Mouse (Mus musculus): ENCODE results near the gene Alpk3. TPM values are rescaled to one million over a fixed set of nuclear protein-coding genes. Genes with fewer than 3 reads are reported as not detected.

The Alpk3 gene
- polyA plus RNA-seq, 1 experiment from 2014 or later = 0.04 TPM

- WGBS = 86% methylated on average over 5 of the region's 5 CpGs
- H3K27me3 ChIP-seq = no peaks in the 10 kb centered on the region
- H3K9ac ChIP-seq (replicated peaks) = no peak overlapping the region
- H3K9me3 ChIP-seq = no peaks in the 10 kb centered on the region
- H3K27ac ChIP-seq = no peak overlapping the region
- no peak for ATAC-seq
- H3K36me3 ChIP-seq = no peaks in the 10 kb centered on the region
- no peaks in the 10 kb centered on the region for H3K4me1 ChIP-seq (replicated peaks)
- no peak overlapping the region for H3K4me2 ChIP-seq (replicated peaks)
- H3K4me3 ChIP-seq (replicated peaks) = no peak overlapping the region
These were observed 18.3 kb downstream of the Alpk3 start for GRCm38 (mm10) chr7:81075732-81076131.

- Histone ChIP-seq H3K27me3 (no peaks in the 10 kb centered on the region), H3K4me1 (replicated peaks) (0 out of 2 replicates have a peak, but pooled peaks cover 2% of the 10 kb centered on the region), H3K4me2 (replicated peaks) (no peak overlapping the region), H3K27ac (no peak overlapping the region), H3K36me3 (no peaks in the 10 kb centered on the region), H3K9ac (replicated peaks) (no peak overlapping the region), H3K4me3 (replicated peaks) (no peak overlapping the region), H3K9me3 (no peaks in the 10 kb centered on the region)
- 78% methylated on average over 6 of the region's 6 CpGs for WGBS
- no peak for ATAC-seq
These were observed 19.6 kb downstream of the Alpk3 start for GRCm38 (mm10) chr7:81077009-81077408.

GRCm38 (mm10) chr7:81078740-81079139 lies 21.3 kb downstream of the Alpk3 start:
- Histone ChIP-seq H3K4me3 (replicated peaks) (no peak overlapping the region), H3K4me2 (replicated peaks) (no peak overlapping the region), H3K27ac (no peak overlapping the region), H3K36me3 (no peaks in the 10 kb centered on the region), H3K4me1 (replicated peaks) (0 out of 2 replicates have a peak, but pooled peaks cover 2% of the 10 kb centered on the region), H3K27me3 (no peaks in the 10 kb centered on the region), H3K9me3 (no peaks in the 10 kb centered on the region), H3K9ac (replicated peaks) (no peak overlapping the region)
- WGBS = 95% methylated on average over 6 of the region's 6 CpGs
- ATAC-seq = no peak

GRCm38 (mm10) chr7:81093420-81093965 lies 36.1 kb downstream of the Alpk3 start:
- Histone ChIP-seq H3K4me1 (replicated peaks) (no peaks in the 10 kb centered on the region), H3K9ac (replicated peaks) (no peak overlapping the region), H3K4me2 (replicated peaks) (no peak overlapping the region), H3K4me3 (replicated peaks) (no peak overlapping the region), H3K27me3 (no peaks in the 10 kb centered on the region), H3K9me3 (no peaks in the 10 kb centered on the region), H3K27ac (no peak overlapping the region), H3K36me3 (no peaks in the 10 kb centered on the region)
- WGBS = 53% methylated on average over 18 of the region's 18 CpGs
- ATAC-seq = no peak

GRCm38 (mm10) chr7:81094104-81094757 lies 36.8 kb downstream of the Alpk3 start:
- no peak overlapping the region for H3K4me3 ChIP-seq (replicated peaks)
- no peaks in the 10 kb centered on the region for H3K27me3 ChIP-seq
- H3K4me2 ChIP-seq (replicated peaks) = no peak overlapping the region
- no peaks in the 10 kb centered on the region for H3K4me1 ChIP-seq (replicated peaks)
- no peak for ATAC-seq
- no peak overlapping the region for H3K27ac ChIP-seq
- no peaks in the 10 kb centered on the region for H3K9me3 ChIP-seq
- H3K36me3 ChIP-seq = no peaks in the 10 kb centered on the region
- H3K9ac ChIP-seq (replicated peaks) = no peak overlapping the region
- 73% methylated on average over 6 of the region's 6 CpGs for WGBS

- Histone ChIP-seq H3K4me2 (replicated peaks) (no peak overlapping the region), H3K36me3 (no peaks in the 10 kb centered on the region), H3K27ac (no peak overlapping the region), H3K4me1 (replicated peaks) (no peaks in the 10 kb centered on the region), H3K9me3 (no peaks in the 10 kb centered on the region), H3K9ac (replicated peaks) (no peak overlapping the region), H3K4me3 (replicated peaks) (no peak overlapping the region), H3K27me3 (no peaks in the 10 kb centered on the region)
- ATAC-seq = no peak
- WGBS = 84% methylated on average over 5 of the region's 5 CpGs
These were observed 42.9 kb downstream of the Alpk3 start for GRCm38 (mm10) chr7:81100341-81100740.

- no peaks in the 10 kb centered on the region for H3K36me3 ChIP-seq
- H3K4me2 ChIP-seq (replicated peaks) = no peak overlapping the region
- H3K4me1 ChIP-seq (replicated peaks) = 0 out of 2 replicates have a peak, but pooled peaks cover 4% of the 10 kb centered on the region
- H3K27ac ChIP-seq = no peak overlapping the region
- H3K9ac ChIP-seq (replicated peaks) = no peak overlapping the region
- 94% methylated on average over 7 of the region's 7 CpGs for WGBS
- no peak overlapping the region for H3K4me3 ChIP-seq (replicated peaks)
- no peak for ATAC-seq
- no peaks in the 10 kb centered on the region for H3K9me3 ChIP-seq
- H3K27me3 ChIP-seq = no peaks in the 10 kb centered on the region
These were observed 45.5 kb downstream of the Alpk3 start for GRCm38 (mm10) chr7:81102854-81103253.

- no peak for ATAC-seq
- Histone ChIP-seq H3K9ac (replicated peaks) (0 out of 2 replicates have a peak overlapping the region, but pooled peaks have one; percentile 14), H3K4me2 (replicated peaks) (no peak overlapping the region), H3K27ac (no peak overlapping the region), H3K27me3 (no peaks in the 10 kb centered on the region), H3K9me3 (no peaks in the 10 kb centered on the region), H3K36me3 (no peaks in the 10 kb centered on the region), H3K4me1 (replicated peaks) (0 out of 2 replicates have a peak, but pooled peaks cover 4% of the 10 kb centered on the region), H3K4me3 (replicated peaks) (no peak overlapping the region)
- 56% methylated on average over 4 of the region's 4 CpGs for WGBS
These were observed 48.1 kb downstream of the Alpk3 start for GRCm38 (mm10) chr7:81105525-81105924.

GRCm38 (mm10) chr7:81108226-81108625 lies 50.8 kb downstream of the Alpk3 start:
- Histone ChIP-seq H3K36me3 (no peaks in the 10 kb centered on the region), H3K9ac (replicated peaks) (no peak overlapping the region), H3K9me3 (no peaks in the 10 kb centered on the region), H3K27ac (no peak overlapping the region), H3K27me3 (no peaks in the 10 kb centered on the region), H3K4me3 (replicated peaks) (no peak overlapping the region), H3K4me1 (replicated peaks) (0 out of 2 replicates have a peak, but pooled peaks cover 4% of the 10 kb centered on the region), H3K4me2 (replicated peaks) (no peak overlapping the region)
- no peak for ATAC-seq
- WGBS = 91% methylated on average over 5 of the region's 5 CpGs

GRCm38 (mm10) chr7:81109717-81110651 lies 52.6 kb downstream of the Alpk3 start:
- WGBS = 67% methylated on average over 9 of the region's 9 CpGs
- ATAC-seq = no peak
- H3K9me3 ChIP-seq = no peaks in the 10 kb centered on the region
- no peak overlapping the region for H3K9ac ChIP-seq (replicated peaks)
- no peak overlapping the region for H3K4me2 ChIP-seq (replicated peaks)
- no peaks in the 10 kb centered on the region for H3K36me3 ChIP-seq
- no peaks in the 10 kb centered on the region for H3K27me3 ChIP-seq
- no peak overlapping the region for H3K27ac ChIP-seq
- 0 out of 2 replicates have a peak, but pooled peaks cover 4% of the 10 kb centered on the region for H3K4me1 ChIP-seq (replicated peaks)
- H3K4me3 ChIP-seq (replicated peaks) = no peak overlapping the region

GRCm38 (mm10) chr7:81110791-81111190 lies 53.4 kb downstream of the Alpk3 start:
- 94% methylated on average over 4 of the region's 4 CpGs for WGBS
- Histone ChIP-seq H3K9ac (replicated peaks) (no peak overlapping the region), H3K4me2 (replicated peaks) (no peak overlapping the region)

GRCm38 (mm10) chr7:81111729-81112128 lies 54.3 kb downstream of the Alpk3 start:
- ATAC-seq = no peak
- 93% methylated on average over 2 of the region's 2 CpGs for WGBS
- Histone ChIP-seq H3K9ac (replicated peaks) (no peak overlapping the region), H3K27me3 (no peaks in the 10 kb centered on the region), H3K4me2 (replicated peaks) (no peak overlapping the region), H3K4me3 (replicated peaks) (no peak overlapping the region), H3K9me3 (no peaks in the 10 kb centered on the region), H3K4me1 (replicated peaks) (no peaks in the 10 kb centered on the region), H3K27ac (no peak overlapping the region), H3K36me3 (no peaks in the 10 kb centered on the region)

More at GRCm38 (mm10) chr7:81110791-81111190, 53.4 kb downstream of the Alpk3 start:
- Histone ChIP-seq H3K27ac (no peak overlapping the region), H3K9me3 (no peaks in the 10 kb centered on the region), H3K4me1 (replicated peaks) (0 out of 2 replicates have a peak, but pooled peaks cover 1% of the 10 kb centered on the region), H3K36me3 (no peaks in the 10 kb centered on the region), H3K4me3 (replicated peaks) (no peak overlapping the region), H3K27me3 (no peaks in the 10 kb centered on the region)
- no peak for ATAC-seq
